Comparison of ENCODE assay signal across 16 mouse cellular contexts in the genomic region with DNA sequence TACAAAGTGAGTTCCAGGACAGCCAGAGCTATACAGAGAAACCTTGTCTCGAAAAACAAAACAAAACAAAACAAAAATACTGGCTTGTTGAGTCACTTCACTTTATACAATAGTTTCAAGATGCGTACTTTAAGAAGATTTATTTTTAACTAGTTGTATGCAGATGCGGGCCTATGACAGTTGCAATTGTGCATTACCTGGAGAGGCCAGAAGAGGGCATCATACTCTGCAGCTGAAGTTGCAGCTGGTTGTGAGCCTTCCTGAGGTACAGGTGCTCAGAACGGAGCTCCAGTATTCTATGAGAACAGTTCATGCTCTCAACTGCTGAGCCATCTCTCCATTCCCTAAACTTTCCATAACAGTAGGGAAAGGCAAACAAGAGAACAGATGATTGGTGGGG.
DNase-seq lines count a peak whose midpoint lies in the region; ATAC-seq and TF ChIP-seq lines count a peak whose summit lies in the region.
"Had no signal": no experiment of that assay in that cellular context is flagged by ENCODE, and none has a peak within 500 bp of the region (broad histone marks: within the 10 kb centered on the region; RNA-seq: fewer than 3 reads in every experiment).

No protein-coding gene starts in this region.

- no peak overlapping the region for H3K27ac ChIP-seq in kidney, postnatal 0 days
- H3K27ac ChIP-seq in midbrain, embryonic 11.5 days (ENCODE audit: low read depth, low read length) = no peak overlapping the region
- H3K27ac ChIP-seq in midbrain, embryonic 10.5 days (replicated peaks) = no peak overlapping the region
- no peak overlapping the region for H3K27ac ChIP-seq in small intestine, adult 2 months (ENCODE audit: insufficient read depth, low read depth, low read length)
- H3K27ac ChIP-seq in forebrain, embryonic 11.5 days (ENCODE audit: low read depth, low read length) = no peak overlapping the region
- H3K27ac ChIP-seq: embryonic facial prominence, embryonic 10.5 days; hindbrain, embryonic 13.5 days; kidney, embryonic 15.5 days had no signal

- no peak for TF ChIP-seq POLR2A in small intestine, adult 2 months (IDR thresholded peaks at IDR 0.05; ENCODE audit: low read depth, low read length)

- in situ Hi-C loops in Patski (cut with MboI; ENCODE audit: low pct_unique_long_range_greater_than_20kb) = no loop called here

- H3K4me1 ChIP-seq in kidney, postnatal 0 days (replicated peaks; ENCODE audit: insufficient read depth, low read length) = no peaks in the 10 kb centered on the region
- H3K4me1 ChIP-seq in midbrain, embryonic 11.5 days (ENCODE audit: control insufficient read depth, insufficient read depth, low read length) = no peaks in the 10 kb centered on the region
- H3K4me1 ChIP-seq in midbrain, embryonic 10.5 days = peaks cover 10% of the 10 kb centered on the region; the same call in 1 of the 2 replicates
- H3K4me1 ChIP-seq in small intestine, adult 2 months (ENCODE audit: control insufficient read depth, insufficient read depth, insufficient read length, low read length) = no peaks in the 10 kb centered on the region; the same call in 1 of the 2 replicates
- H3K4me1 ChIP-seq in forebrain, embryonic 11.5 days (replicated peaks; ENCODE audit: control insufficient read depth, insufficient read depth, low read length) = no peaks in the 10 kb centered on the region

- no peak overlapping the region for H3K9ac ChIP-seq in kidney, postnatal 0 days (ENCODE audit: low read depth, low read length)
- no peak overlapping the region for H3K9ac ChIP-seq in midbrain, embryonic 11.5 days (ENCODE audit: low read length)
- no peak overlapping the region for H3K9ac ChIP-seq in forebrain, embryonic 11.5 days (ENCODE audit: low read length)
- H3K9ac ChIP-seq: hindbrain, embryonic 13.5 days; kidney, embryonic 15.5 days had no signal

- 83% methylated on average over 4 of the region's 4 CpGs for WGBS in kidney, postnatal 0 days
- 80% methylated on average over 4 of the region's 4 CpGs for WGBS in midbrain, embryonic 11.5 days
- WGBS in midbrain, embryonic 10.5 days = 78% methylated on average over 4 of the region's 4 CpGs
- 70% methylated on average over 4 of the region's 4 CpGs for WGBS in small intestine, adult 2 months
- WGBS in forebrain, embryonic 11.5 days = 85% methylated on average over 4 of the region's 4 CpGs

- TF ChIP-seq CTCF in kidney, postnatal 0 days (IDR thresholded peaks at IDR 0.05; ENCODE audit: low read depth) = peak; percentile 48; the same call in 1 of the 2 replicates
- TF ChIP-seq CTCF in Patski (IDR thresholded peaks at IDR 0.05) = peak; percentile 37
- TF ChIP-seq CTCF in small intestine, adult 2 months (IDR thresholded peaks at IDR 0.05; ENCODE audit: extremely low read depth, insufficient read length, insufficient replicate concordance, low read depth, low read length) = peak; percentile 47; the same call in 1 of the 2 replicates

- POLR2A ChIA-PET in Patski (lab: Charles Lee) = no interaction called here

- no peaks in the 10 kb centered on the region for H3K9me3 ChIP-seq in kidney, postnatal 0 days (replicated peaks; ENCODE audit: low read length)
- H3K9me3 ChIP-seq in midbrain, embryonic 11.5 days (ENCODE audit: control insufficient read depth, low read length) = no peaks in the 10 kb centered on the region
- H3K9me3 ChIP-seq in midbrain, embryonic 10.5 days (replicated peaks) = no peaks in the 10 kb centered on the region
- no peaks in the 10 kb centered on the region for H3K9me3 ChIP-seq in forebrain, embryonic 11.5 days (ENCODE audit: control insufficient read depth, low read length)
- H3K9me3 ChIP-seq: embryonic facial prominence, embryonic 10.5 days; hindbrain, embryonic 13.5 days; kidney, embryonic 15.5 days had no signal

- no peak for ATAC-seq in kidney, postnatal 0 days (replicated peaks; ENCODE audit: low FRiP score, low read depth)
- ATAC-seq in midbrain, embryonic 11.5 days (ENCODE audit: low FRiP score) = no peak
- ATAC-seq in Patski = no peak
- ATAC-seq in forebrain, embryonic 11.5 days (replicated peaks; ENCODE audit: low FRiP score) = no peak

- CTCF ChIA-PET in Patski (lab: Charles Lee) = no interaction called here

- H3K27me3 ChIP-seq in kidney, postnatal 0 days (ENCODE audit: insufficient read depth, low read length) = no peaks in the 10 kb centered on the region
- no peaks in the 10 kb centered on the region for H3K27me3 ChIP-seq in midbrain, embryonic 11.5 days (ENCODE audit: control insufficient read depth, insufficient read depth, low read length)
- no peaks in the 10 kb centered on the region for H3K27me3 ChIP-seq in midbrain, embryonic 10.5 days (ENCODE audit: low read depth, poor library complexity, severe bottlenecking)
- no peaks in the 10 kb centered on the region for H3K27me3 ChIP-seq in Patski
- H3K27me3 ChIP-seq in small intestine, adult 2 months (ENCODE audit: control insufficient read depth, insufficient read depth, low read length) = no peaks in the 10 kb centered on the region
- no peaks in the 10 kb centered on the region for H3K27me3 ChIP-seq in forebrain, embryonic 11.5 days (ENCODE audit: control insufficient read depth, insufficient read depth, low read length)
- H3K27me3 ChIP-seq: hindbrain, embryonic 13.5 days; kidney, embryonic 15.5 days had no signal

- no peak for DNase-seq in kidney, postnatal 0 days (ENCODE audit: low spot score)
- DNase-seq in kidney, adult 18-20 months = no peak
- peak; percentile 66 for DNase-seq in midbrain, embryonic 11.5 days (ENCODE audit: low spot score, missing footprints)
- DNase-seq in midbrain, embryonic 10.5 days (ENCODE audit: low spot score) = no peak
- no peak for DNase-seq in Patski (ENCODE audit: low read depth, low spot score)
- no peak for DNase-seq in forebrain, embryonic 11.5 days (ENCODE audit: low spot score)
- DNase-seq: heart, adult 11 months; layer of hippocampus, adult 9-11 months; lung, adult 18-20 months; right cerebral cortex, postnatal 4 days; thymus, postnatal 36 days had no signal

- H3K4me2 ChIP-seq in kidney, postnatal 0 days (ENCODE audit: low read length) = no peak overlapping the region
- H3K4me2 ChIP-seq in midbrain, embryonic 11.5 days = no peak overlapping the region
- no peak overlapping the region for H3K4me2 ChIP-seq in forebrain, embryonic 11.5 days (ENCODE audit: low read depth, low read length, severe bottlenecking)
- H3K4me2 ChIP-seq: hindbrain, embryonic 13.5 days; kidney, embryonic 15.5 days had no signal

- H3K36me3 ChIP-seq in kidney, postnatal 0 days (ENCODE audit: insufficient read depth, low read length) = no peaks in the 10 kb centered on the region
- H3K36me3 ChIP-seq in midbrain, embryonic 11.5 days (ENCODE audit: control insufficient read depth, insufficient read depth, low read length) = no peaks in the 10 kb centered on the region
- H3K36me3 ChIP-seq in midbrain, embryonic 10.5 days = no peaks in the 10 kb centered on the region
- no peaks in the 10 kb centered on the region for H3K36me3 ChIP-seq in small intestine, adult 2 months (ENCODE audit: control insufficient read depth, insufficient read depth, low read length)
- H3K36me3 ChIP-seq in forebrain, embryonic 11.5 days (ENCODE audit: control insufficient read depth, insufficient read depth, low read length) = no peaks in the 10 kb centered on the region
- H3K36me3 ChIP-seq: embryonic facial prominence, embryonic 10.5 days; hindbrain, embryonic 13.5 days; kidney, embryonic 15.5 days had no signal

- no peak overlapping the region for H3K4me3 ChIP-seq in kidney, postnatal 0 days (replicated peaks; ENCODE audit: low read depth, low read length)
- no peak overlapping the region for H3K4me3 ChIP-seq in midbrain, embryonic 11.5 days (ENCODE audit: low read depth, low read length)
- H3K4me3 ChIP-seq in midbrain, embryonic 10.5 days = no peak overlapping the region
- H3K4me3 ChIP-seq in small intestine, adult 2 months (ENCODE audit: low read depth, low read length) = no peak overlapping the region
- no peak overlapping the region for H3K4me3 ChIP-seq in forebrain, embryonic 11.5 days (ENCODE audit: low read depth, low read length)
- H3K4me3 ChIP-seq: embryonic facial prominence, embryonic 10.5 days; hindbrain, embryonic 13.5 days; kidney, embryonic 15.5 days; myocyte had no signal
